Mouse (Mus musculus) lung, postnatal 0 days (tissue): ENCODE results near the gene Nmur1. TPM values are rescaled to one million over a fixed set of nuclear protein-coding genes. Genes with fewer than 3 reads are reported as not detected.
A peak's percentile ranks its signal among the peaks of the same experiment; 100 is the strongest.
"Not testable (repeated sequence)": the region's sequence is repeated elsewhere in the genome, so short reads cannot be mapped to it uniquely, and the experiment has no call there.

ENCODE experiments used
- ATAC-seq: fragments of 200-750 bp; cut with Nextera tagmentation; 2 replicates; pipeline ENCODE4 v1.8.0; 2017; ENCODE audit warnings: moderate library complexity
- DNase-seq: peaks from one replicate; pipeline ENCODE4 v3.0.0-alpha.2; 2016; ENCODE audit warnings: low spot score
- H3K27ac ChIP-seq: fragments of 300-500 bp; sonication (generic); 2 replicates; pipeline ENCODE4 v1.5.1; 2014; ENCODE audit warnings: antibody characterized with exemption, mild to moderate bottlenecking, low read length, mixed read lengths
- H3K27me3 ChIP-seq: fragments of 300-500 bp; sonication (generic); replicated peaks from 2 replicates; pipeline ENCODE4 v1.6.1; 2014; ENCODE audit warnings: low read length, mixed read lengths; ENCODE audit not compliant: insufficient read depth
- H3K36me3 ChIP-seq: fragments of 300-500 bp; sonication (generic); 2 replicates; pipeline ENCODE4 v1.6.1; 2014; ENCODE audit warnings: low read length, mixed read lengths; ENCODE audit not compliant: insufficient read depth
- H3K4me1 ChIP-seq: fragments of 300-500 bp; sonication (generic); 2 replicates; pipeline ENCODE4 v1.6.1; 2014; ENCODE audit warnings: antibody characterized with exemption, low read depth, low read length, mixed read lengths; ENCODE audit not compliant: insufficient read depth
- H3K4me2 ChIP-seq: fragments of 300-500 bp; sonication (generic); replicated peaks from 2 replicates; pipeline ENCODE4 v1.6.1; 2014; ENCODE audit warnings: low read depth, mild to moderate bottlenecking, low read length, moderate library complexity, mixed read lengths
- H3K4me3 ChIP-seq: fragments of 300-500 bp; sonication (generic); 2 replicates; pipeline ENCODE4 v1.5.1; 2014; ENCODE audit warnings: low read depth, low read length
- H3K9ac ChIP-seq: fragments of 300-500 bp; sonication (generic); replicated peaks from 2 replicates; pipeline ENCODE4 v1.6.1; 2014; ENCODE audit warnings: low read depth, mild to moderate bottlenecking
- H3K9me3 ChIP-seq: fragments of 300-500 bp; sonication (generic); 2 replicates; pipeline ENCODE4 v1.6.1; 2016; ENCODE audit warnings: low read length, mixed read lengths
- CTCF ChIP-seq: IDR thresholded peaks from 2 replicates; pipeline ENCODE4 v1.5.1; 2016; ENCODE audit warnings: antibody characterized with exemption, mild to moderate bottlenecking
- EP300 ChIP-seq: IDR thresholded peaks from 2 replicates; pipeline ENCODE4 v1.6.1; 2016; ENCODE audit warnings: antibody characterized with exemption, mild to moderate bottlenecking, control low read depth
- WGBS: fragments of 180-500 bp; shearing (Covaris S2); extraction: QIAGEN DNeasy Blood & Tissue Kit; methylation state at CpG from one replicate; pipeline ENCODE4 v1.1.7; 2014; 5-methylcytosine and 5-hydroxymethylcytosine counted together
- polyA plus RNA-seq: library from polyadenylated mRNA; unstranded; fragments of >200 nt; fragmentation: Nextera tagmentation; extraction: Ambion mirVana; gene quantifications from 2 replicates; pipeline ENCODE4 v1.2.1, GENCODE M21; 2015

The Nmur1 gene
- polyA plus RNA-seq, result 1.3 and 2.1 TPM in 2 replicates

DNA sequence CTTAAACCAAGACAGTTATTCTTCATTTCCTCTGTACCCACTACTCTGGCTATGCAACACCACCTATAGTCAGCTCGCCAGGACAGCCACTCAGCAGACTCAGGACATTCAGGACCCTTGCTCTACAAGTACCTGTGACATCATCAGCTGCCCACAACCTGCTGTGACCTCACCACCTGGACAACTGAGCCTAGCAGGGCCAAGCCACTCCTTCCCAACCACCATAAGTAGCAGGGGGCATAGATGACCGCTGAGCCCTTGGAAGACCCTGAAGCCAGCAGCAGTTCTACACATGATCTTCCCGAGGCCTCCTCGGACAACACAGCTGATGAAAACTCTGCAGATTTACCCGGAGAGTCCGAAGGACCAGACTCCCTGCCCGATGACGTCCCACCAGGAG lies at the start of gene Nmur1, which contains the start of gene Tex44:
Gene Nmur1 (minus strand): TSS at position 101 of the 400 bp plus-strand sequence.
Gene Tex44 (plus strand): TSS at position 202 of the 400 bp plus-strand sequence.
- H3K27ac ChIP-seq, result no peak within 1 kb of the TSS
- H3K9ac ChIP-seq, result no peak within 1 kb of the TSS
- no peaks in the 10 kb centered on the region for H3K36me3 ChIP-seq
- H3K4me1 ChIP-seq, result no peaks in the 10 kb centered on the region
- no peak within 1 kb of the TSS for H3K4me2 ChIP-seq
- H3K9me3 ChIP-seq, result no peaks in the 10 kb centered on the region
- H3K4me3 ChIP-seq, result no peak within 1 kb of the TSS
- WGBS, result 86% methylated on average over 8 of the region's 8 CpGs
- H3K27me3 ChIP-seq, result no peaks in the 10 kb centered on the region
- ATAC-seq (no peak), DNase-seq (no peak)
- TF ChIP-seq EP300 (no peak), CTCF (no peak)

DNA sequence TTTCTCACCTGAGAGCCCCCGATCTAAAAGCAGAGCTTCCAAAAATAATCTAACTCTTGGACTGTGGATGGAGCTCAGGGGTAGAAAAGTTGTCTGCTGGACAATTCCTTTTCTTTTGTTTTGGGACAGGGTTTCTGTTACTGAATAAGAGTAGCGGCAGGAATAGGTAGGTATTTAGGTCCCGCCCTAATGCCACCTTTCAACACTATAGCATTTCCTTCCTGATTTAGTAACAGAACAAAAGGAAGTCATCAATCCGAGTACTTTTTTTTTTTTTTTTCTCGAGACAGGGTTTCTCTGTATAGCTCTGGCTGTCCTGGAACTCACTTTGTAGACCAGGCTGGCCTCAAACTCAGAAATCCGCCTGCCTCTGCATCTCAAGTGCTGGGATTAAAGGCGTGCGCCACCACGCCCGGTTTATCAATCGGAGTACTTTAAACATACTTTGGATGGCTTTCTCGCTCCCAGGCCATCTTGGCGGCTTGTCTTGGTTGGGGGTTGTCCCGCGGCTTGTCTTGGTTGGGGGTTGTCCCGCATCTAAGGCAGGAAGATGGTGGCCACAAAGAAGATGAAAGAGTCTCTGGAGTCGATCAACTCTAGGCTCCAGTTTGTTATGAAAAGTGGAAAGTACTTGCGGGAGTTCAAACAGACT lies 47.2 kb upstream of the Nmur1 start:
- TF ChIP-seq CTCF (no peak), EP300 (no peak)
- Histone ChIP-seq H3K4me2 (no peak overlapping the region; the same call in 1 of the 2 replicates), H3K27me3 (no peaks in the 10 kb centered on the region), H3K27ac (peak overlapping the region; percentile 93), H3K4me1 (peaks cover 20% of the 10 kb centered on the region), H3K4me3 (no peak overlapping the region), H3K36me3 (no peaks in the 10 kb centered on the region), H3K9ac (no peak overlapping the region), H3K9me3 (no peaks in the 10 kb centered on the region)
- WGBS, result 82% methylated on average over 18 of the region's 18 CpGs
- DNase-seq (no peak), ATAC-seq (no peak)

DNA sequence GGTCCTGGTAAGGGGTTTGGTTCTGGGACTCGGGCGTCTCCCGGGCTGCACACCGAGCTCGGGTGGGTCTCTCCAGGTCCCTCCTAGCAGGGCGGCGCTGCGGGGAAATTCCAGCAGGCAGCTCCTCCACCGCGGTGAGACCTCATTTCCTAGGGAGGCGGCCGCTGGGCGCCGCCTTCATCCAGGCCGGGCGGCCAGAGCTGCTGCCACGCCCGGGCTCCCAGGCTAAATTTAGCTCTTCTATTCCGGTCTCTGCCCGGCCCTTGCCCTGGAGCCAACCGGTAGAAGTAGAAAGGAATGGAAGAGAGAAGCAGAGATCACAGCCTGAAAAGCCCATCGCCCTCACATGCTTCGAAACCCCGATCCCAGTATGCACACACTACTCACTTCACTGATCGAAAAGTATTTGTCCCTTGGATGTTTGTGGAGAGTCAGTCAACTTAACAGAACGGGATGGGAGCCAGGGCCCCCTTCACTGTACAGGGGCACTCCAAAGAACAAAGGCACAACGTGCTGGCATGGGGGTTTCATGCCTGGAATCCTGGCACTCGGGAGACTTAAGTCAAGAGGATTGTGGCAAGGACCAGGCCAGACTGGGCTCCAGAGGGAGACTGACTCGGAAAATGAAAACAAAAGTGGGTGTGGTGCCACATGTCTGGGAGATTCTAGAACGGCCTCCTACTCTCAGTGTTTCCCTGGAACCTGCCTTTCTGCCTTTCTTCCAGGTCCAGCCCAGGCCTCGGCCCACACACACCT lies 46.3 kb upstream of the Nmur1 start:
- H3K36me3 ChIP-seq, result no peaks in the 10 kb centered on the region
- peak; percentile 91 for DNase-seq
- TF ChIP-seq CTCF (peak; percentile 35), EP300 (peak; percentile 79)
- peak; percentile 67 for ATAC-seq
- H3K4me1 ChIP-seq, result peaks cover 20% of the 10 kb centered on the region
- peak overlapping the region; percentile 39 for H3K4me2 ChIP-seq
- WGBS, result 2% methylated on average over 31 of the region's 31 CpGs
- no peak overlapping the region; the same call in 1 of the 2 replicates for H3K4me3 ChIP-seq
- H3K27me3 ChIP-seq, result no peaks in the 10 kb centered on the region
- no peaks in the 10 kb centered on the region for H3K9me3 ChIP-seq
- H3K27ac ChIP-seq, result peak overlapping the region; percentile 93
- no peak overlapping the region for H3K9ac ChIP-seq

DNA sequence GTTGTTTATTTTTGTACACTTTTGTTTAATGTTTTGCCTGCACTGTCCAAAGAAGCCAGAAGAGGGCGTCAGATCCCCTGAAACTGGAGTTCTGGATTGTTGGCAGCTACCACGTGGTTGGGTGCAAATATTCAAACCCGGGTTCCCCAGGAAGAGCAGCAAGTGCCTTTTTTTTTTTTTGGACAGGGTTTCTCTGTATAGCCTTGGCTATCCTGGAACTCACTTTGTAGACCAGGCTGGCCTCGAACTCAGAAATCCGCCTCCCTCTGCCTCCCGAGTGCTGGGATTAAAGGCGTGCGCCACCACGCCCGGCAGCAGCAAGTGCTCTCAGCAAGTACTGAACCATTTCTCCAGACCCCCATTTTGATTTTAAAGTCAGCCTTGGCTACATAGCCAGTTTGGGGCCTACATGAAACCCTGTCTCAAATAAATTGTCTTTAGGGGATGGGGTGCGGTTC lies 45.5 kb upstream of the Nmur1 start:
- H3K27ac ChIP-seq, result peak overlapping the region; percentile 93
- peak; percentile 74 for TF ChIP-seq CTCF
- H3K4me3 ChIP-seq, H3K27me3 ChIP-seq, H3K4me2 ChIP-seq, ATAC-seq, H3K9ac ChIP-seq, H3K36me3 ChIP-seq, H3K9me3 ChIP-seq: not testable (repeated sequence)
- 62% methylated on average over 11 of the region's 11 CpGs for WGBS
- H3K4me1 ChIP-seq, result peaks cover 20% of the 10 kb centered on the region
- peak; percentile 69 for DNase-seq

DNA sequence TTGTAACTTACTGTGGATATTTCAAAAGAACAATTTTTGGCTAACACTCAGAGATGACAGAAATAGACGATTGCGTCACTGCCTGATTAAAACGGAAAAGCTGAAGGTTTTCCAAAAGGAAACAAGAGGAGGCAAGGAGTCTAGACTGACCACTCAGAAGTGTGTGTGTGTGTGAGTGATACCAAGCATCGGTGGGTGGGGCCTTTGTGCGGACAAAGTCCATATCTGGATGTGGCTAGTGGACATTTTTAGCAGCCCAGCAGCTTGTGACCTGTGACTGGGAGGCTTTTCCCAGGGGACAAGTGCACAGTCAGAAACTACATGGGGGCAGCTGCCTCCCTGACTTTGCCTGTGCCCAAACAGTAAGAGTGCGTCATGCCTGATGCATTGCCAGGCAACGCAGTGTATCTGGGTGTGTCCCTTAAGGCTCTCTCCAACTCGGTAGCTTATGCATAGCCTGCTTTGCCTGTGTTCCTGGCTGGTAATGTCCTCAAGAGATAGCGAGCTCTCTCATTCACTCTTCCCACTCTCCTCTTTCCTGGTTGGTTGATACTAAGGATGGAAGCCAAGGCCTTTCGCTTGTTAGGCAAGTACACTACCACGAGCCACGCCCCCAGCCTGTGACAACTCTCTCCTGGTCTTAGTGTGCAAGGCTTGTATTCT lies 44.6 kb upstream of the Nmur1 start:
- Histone ChIP-seq H3K4me3 (no peak overlapping the region), H3K9me3 (no peaks in the 10 kb centered on the region), H3K4me1 (peaks cover 20% of the 10 kb centered on the region), H3K4me2 (peak overlapping the region; percentile 36), H3K36me3 (no peaks in the 10 kb centered on the region), H3K9ac (no peak overlapping the region), H3K27ac (peak overlapping the region; percentile 93), H3K27me3 (no peaks in the 10 kb centered on the region)
- no peak for TF ChIP-seq CTCF
- TF ChIP-seq EP300, result peak; percentile 93
- ATAC-seq (peak; percentile 89), DNase-seq (peak; percentile 98)
- 11% methylated on average over 12 of the region's 12 CpGs for WGBS

DNA sequence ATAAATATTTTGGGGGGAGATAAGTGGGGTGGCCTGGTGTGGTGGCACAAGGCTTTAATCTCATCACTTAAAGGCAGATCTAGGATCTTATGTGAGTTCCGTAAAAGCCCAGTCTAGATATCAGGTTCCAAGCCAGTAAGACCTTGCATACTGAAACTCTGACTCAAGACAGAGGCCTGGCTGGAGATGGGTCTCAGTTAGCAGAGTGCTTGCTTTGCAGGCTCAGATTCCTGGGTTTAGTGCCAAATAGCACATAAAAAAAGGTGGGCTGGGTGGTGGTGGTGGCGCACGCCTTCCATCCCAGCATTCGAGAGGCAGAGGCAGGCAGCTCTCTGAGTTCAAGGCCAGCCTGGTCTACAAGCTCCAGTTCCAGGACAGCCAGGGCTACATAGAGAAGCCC lies 43.8 kb upstream of the Nmur1 start:
- H3K4me1 ChIP-seq, result peaks cover 20% of the 10 kb centered on the region
- no peak for DNase-seq
- TF ChIP-seq EP300 (no peak), CTCF (no peak)
- no peaks in the 10 kb centered on the region for H3K27me3 ChIP-seq
- WGBS, result 91% methylated on average over 4 of the region's 4 CpGs
- no peak for ATAC-seq
- no peaks in the 10 kb centered on the region for H3K9me3 ChIP-seq
- H3K27ac ChIP-seq, result peak overlapping the region; percentile 85
- no peaks in the 10 kb centered on the region for H3K36me3 ChIP-seq
- no peak overlapping the region for H3K9ac ChIP-seq
- no peak overlapping the region for H3K4me2 ChIP-seq
- no peak overlapping the region for H3K4me3 ChIP-seq
